Mouse (Mus musculus): ENCODE measurements around the gene Dyrk3. TPM values are rescaled to one million over a fixed set of nuclear protein-coding genes. Genes with fewer than 3 reads are reported as not detected.

The Dyrk3 gene
- polyA plus RNA-seq, 1 experiment: 2.7 TPM

- no peak for DNase-seq (ENCODE audit: low read depth)
Measured at GRCm38 (mm10) chr1:131084289-131084688, 53.9 kb downstream of the Dyrk3 start.

GRCm38 (mm10) chr1:131083609-131084008 is 54.5 kb downstream of the Dyrk3 start:
- DNase-seq (ENCODE audit: low read depth): no peak

GRCm38 (mm10) chr1:131083122-131083521 is 55.0 kb downstream of the Dyrk3 start:
- DNase-seq (ENCODE audit: low read depth): no peak

- no peak for DNase-seq (ENCODE audit: low read depth)
Measured at GRCm38 (mm10) chr1:131080686-131081085, 57.5 kb downstream of the Dyrk3 start.

- no peak for DNase-seq (ENCODE audit: low read depth)
Measured at GRCm38 (mm10) chr1:131079762-131080161, 58.4 kb downstream of the Dyrk3 start.

GRCm38 (mm10) chr1:131078761-131079330 is 59.3 kb downstream of the Dyrk3 start:
- DNase-seq (ENCODE audit: low read depth): no peak

Other genes with a start within 250 kb of the Dyrk3 start
- not detected in 2 replicates for gene Il20, start 226.9 kb downstream of the Dyrk3 start, polyA plus RNA-seq (2012; rRNA removed)
- gene Il19, start 198.2 kb downstream of the Dyrk3 start, polyA plus RNA-seq (2012; rRNA removed): not detected in 2 replicates
- not detected in 2 replicates for gene Il10, start 118.5 kb downstream of the Dyrk3 start, polyA plus RNA-seq (2012; rRNA removed)
- gene Mapkapk2, start 40.5 kb downstream of the Dyrk3 start, polyA plus RNA-seq (2012; rRNA removed): 90.6 and 92.9 TPM in 2 replicates
- 35.4 and 44.0 TPM in 2 replicates for gene Eif2d, start 14.8 kb upstream of the Dyrk3 start, polyA plus RNA-seq (2012; rRNA removed)
- gene Rassf5, start 106.9 kb upstream of the Dyrk3 start, polyA plus RNA-seq (2012; rRNA removed): 4.0 and 4.8 TPM in 2 replicates
- gene Ikbke, start 141.3 kb upstream of the Dyrk3 start, polyA plus RNA-seq (2012; rRNA removed): 12.2 and 14.2 TPM in 2 replicates